Mouse (Mus musculus) liver, adult 2 months (tissue): ENCODE measurements around the gene H2al1d. TPM values are rescaled to one million over a fixed set of nuclear protein-coding genes. Genes with fewer than 3 reads are reported as not detected.
"Not testable (repeated sequence)": the region's sequence is repeated elsewhere in the genome, so short reads cannot be mapped to it uniquely, and the experiment has no call there.

Experiments
- DNase-seq: peaks from one replicate; pipeline ENCODE4 v3.0.0-alpha.2; 2011; ENCODE audit warnings: low read depth, low spot score; ENCODE audit errors: extremely low read depth
- H3K27ac ChIP-seq: fragments of 200-500 bp; replicated peaks from 2 replicates; pipeline ENCODE4 v1.5.1; 2012; ENCODE audit warnings: low read depth, mild to moderate bottlenecking, control low read depth, inconsistent platforms, low read length; ENCODE audit not compliant: insufficient read depth
- H3K27me3 ChIP-seq: fragments of 200-500 bp; 2 replicates; pipeline ENCODE4 v1.6.1; 2012; ENCODE audit warnings: mild to moderate bottlenecking, moderate library complexity, low read length, inconsistent platforms; ENCODE audit not compliant: control insufficient read depth, insufficient read depth
- H3K36me3 ChIP-seq: fragments of 200-500 bp; 2 replicates; pipeline ENCODE4 v1.6.1; 2012; ENCODE audit warnings: low read length, inconsistent platforms; ENCODE audit not compliant: control insufficient read depth, insufficient read depth
- H3K4me1 ChIP-seq: fragments of 200-500 bp; 2 replicates; pipeline ENCODE4 v1.6.1; 2011; ENCODE audit warnings: low read length; ENCODE audit not compliant: control insufficient read depth, insufficient read depth
- H3K4me3 ChIP-seq: fragments of 200-500 bp; 2 replicates; pipeline ENCODE4 v1.5.1; 2011; ENCODE audit warnings: low read depth, mild to moderate bottlenecking, control low read depth, low read length, moderate library complexity; ENCODE audit not compliant: insufficient read depth
- H3K79me2 ChIP-seq: fragments of 200-500 bp; 2 replicates; pipeline ENCODE4 v1.6.1; 2012; ENCODE audit warnings: inconsistent platforms, mild to moderate bottlenecking, low read length, moderate library complexity; ENCODE audit not compliant: control insufficient read depth, insufficient read depth
- H3K9ac ChIP-seq: fragments of 200-500 bp; 2 replicates; pipeline ENCODE4 v1.6.1; 2012; ENCODE audit warnings: low read depth, mild to moderate bottlenecking, control low read depth, inconsistent platforms, low read length
- CTCF ChIP-seq: fragments of 200-500 bp; IDR thresholded peaks from 2 replicates; pipeline ENCODE4 v1.5.1; 2011; ENCODE audit warnings: low read depth, low read length, control low read depth
- POLR2A ChIP-seq: fragments of 200-500 bp; IDR thresholded peaks from 2 replicates; pipeline ENCODE4 v1.6.1; 2011; ENCODE audit warnings: low read length, control low read depth; ENCODE audit not compliant: insufficient read depth; ENCODE audit errors: extremely low read depth
- WGBS: fragments of 180-500 bp; shearing (Covaris S2); methylation state at CpG from one replicate; pipeline ENCODE4 v1.1.7; 2018; 5-methylcytosine and 5-hydroxymethylcytosine counted together
- polyA plus RNA-seq: library from polyadenylated mRNA; depleted of rRNA; stranded (reverse); fragments of >200 nt; gene quantifications from 2 replicates; pipeline ENCODE4 v1.2.3, GENCODE M21; 2012; rRNA removed
- total RNA-seq: library from RNA; depleted of rRNA; stranded (reverse); fragments of >200 nt; gene quantifications from 2 replicates; pipeline ENCODE4 v1.2.3, GENCODE M21; 2014; rRNA removed

The H2al1d gene
- not detected in 2 replicates for total RNA-seq
- not detected in 2 replicates for polyA plus RNA-seq

DNA sequence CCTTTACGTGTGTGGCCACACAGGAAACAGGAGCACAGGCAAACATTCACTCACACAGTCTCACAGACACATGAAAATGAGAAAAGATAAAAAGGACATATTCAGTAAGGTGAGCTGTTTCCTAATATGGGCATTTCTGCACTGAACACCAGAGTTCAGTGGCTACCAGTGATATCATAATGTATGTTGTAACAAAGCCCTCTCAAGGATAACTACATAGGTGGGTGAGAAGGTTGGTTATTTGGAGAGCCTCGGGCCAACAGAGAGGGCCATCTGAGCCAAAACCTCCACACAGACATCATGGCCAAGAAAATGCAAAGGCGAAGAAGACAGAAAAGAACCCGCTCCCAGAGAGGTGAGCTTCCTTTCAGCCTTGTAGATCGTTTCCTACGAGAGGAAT lies at the start of gene H2al1d:
H2al1d (plus strand) TSS at position 301 of the 400 bp plus-strand sequence.
- not testable (repeated sequence) for H3K27me3 ChIP-seq, H3K9ac ChIP-seq, H3K36me3 ChIP-seq, H3K27ac ChIP-seq, H3K4me3 ChIP-seq, H3K79me2 ChIP-seq, H3K4me1 ChIP-seq, DNase-seq
- WGBS: no CpG with 5 or more reads among the region's 6 CpGs

DNA sequence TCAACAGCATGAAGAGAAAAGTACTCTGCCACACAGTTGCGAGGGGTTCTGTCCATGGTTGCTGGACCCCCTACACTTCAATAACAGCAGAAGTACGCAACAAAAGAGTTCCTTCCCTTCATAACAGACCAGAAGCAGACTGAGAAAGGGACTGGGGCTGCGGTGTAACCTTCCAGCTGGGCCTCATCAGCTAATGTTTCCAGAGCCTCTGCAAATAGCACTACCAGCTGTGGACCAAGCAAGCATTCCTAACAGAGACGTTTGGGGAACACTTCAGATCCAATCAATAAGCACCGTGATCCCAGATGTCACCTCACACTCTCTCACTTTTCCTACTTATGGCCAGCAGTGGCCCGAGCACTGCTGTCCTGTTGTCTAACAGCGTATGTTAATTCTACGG lies 43.7 kb upstream of the H2al1d start:
- H3K79me2 ChIP-seq: no peaks in the 10 kb centered on the region
- no peak overlapping the region for H3K9ac ChIP-seq
- H3K36me3 ChIP-seq: no peaks in the 10 kb centered on the region
- H3K4me3 ChIP-seq: no peak overlapping the region
- DNase-seq: no peak
- no peaks in the 10 kb centered on the region for H3K4me1 ChIP-seq
- H3K27ac ChIP-seq: no peak overlapping the region
- 74% methylated on average over 8 of the region's 8 CpGs for WGBS
- H3K27me3 ChIP-seq: no peaks in the 10 kb centered on the region
- TF ChIP-seq POLR2A (no peak), CTCF (no peak)

DNA sequence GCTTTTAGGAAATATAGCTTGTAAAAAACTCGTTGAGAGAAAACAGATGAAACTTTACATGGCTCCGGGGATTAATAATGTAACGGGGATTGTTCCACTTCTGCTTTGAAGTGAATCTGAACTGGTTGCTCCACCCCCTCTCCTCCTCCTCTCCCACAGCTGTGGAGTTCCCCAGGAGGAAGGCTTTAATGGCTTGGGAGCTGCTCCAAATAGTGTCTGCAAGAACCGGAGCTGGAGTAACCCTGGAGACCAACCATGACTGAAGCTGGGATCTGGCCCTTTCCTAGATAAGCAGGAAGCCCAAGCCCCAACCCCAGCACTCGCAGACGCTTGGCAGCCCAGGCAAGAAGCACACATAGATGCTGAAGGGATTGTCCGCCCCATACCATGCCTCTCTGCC lies 40.8 kb upstream of the H2al1d start:
- H3K79me2 ChIP-seq: no peaks in the 10 kb centered on the region
- no peak overlapping the region for H3K4me3 ChIP-seq
- H3K27ac ChIP-seq: no peak overlapping the region
- no peaks in the 10 kb centered on the region for H3K36me3 ChIP-seq
- peak; percentile 3 for DNase-seq
- TF ChIP-seq CTCF (no peak), POLR2A (no peak)
- 80% methylated on average over 7 of the region's 7 CpGs for WGBS
- no peaks in the 10 kb centered on the region for H3K4me1 ChIP-seq
- H3K9ac ChIP-seq: no peak overlapping the region
- H3K27me3 ChIP-seq: no peaks in the 10 kb centered on the region

DNA sequence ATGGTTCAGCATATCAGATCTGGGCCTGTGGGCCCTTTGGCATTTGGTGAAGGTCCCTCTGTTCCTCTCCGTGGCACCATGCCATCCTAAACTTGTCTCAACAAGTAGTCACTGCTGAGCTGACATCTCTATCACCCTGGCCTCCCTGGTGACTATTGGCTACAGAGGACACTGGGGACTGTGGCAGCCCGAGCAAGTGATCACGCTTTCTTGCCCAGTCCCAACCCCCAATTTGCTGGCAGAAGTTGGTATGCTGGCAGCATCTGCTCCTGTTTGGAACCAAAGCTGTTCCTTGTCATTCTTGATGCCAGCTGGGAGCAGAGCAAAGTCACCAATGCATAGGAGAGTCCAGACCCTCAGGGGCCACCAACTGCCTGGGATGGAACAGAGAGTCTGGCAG lies 39.5 kb upstream of the H2al1d start:
- Histone ChIP-seq H3K27ac (no peak overlapping the region), H3K4me1 (no peaks in the 10 kb centered on the region), H3K36me3 (no peaks in the 10 kb centered on the region), H3K79me2 (no peaks in the 10 kb centered on the region), H3K9ac (no peak overlapping the region), H3K4me3 (no peak overlapping the region), H3K27me3 (no peaks in the 10 kb centered on the region)
- 59% methylated on average over 3 of the region's 3 CpGs for WGBS
- DNase-seq: peak; percentile 9
- TF ChIP-seq POLR2A (no peak), CTCF (no peak)

DNA sequence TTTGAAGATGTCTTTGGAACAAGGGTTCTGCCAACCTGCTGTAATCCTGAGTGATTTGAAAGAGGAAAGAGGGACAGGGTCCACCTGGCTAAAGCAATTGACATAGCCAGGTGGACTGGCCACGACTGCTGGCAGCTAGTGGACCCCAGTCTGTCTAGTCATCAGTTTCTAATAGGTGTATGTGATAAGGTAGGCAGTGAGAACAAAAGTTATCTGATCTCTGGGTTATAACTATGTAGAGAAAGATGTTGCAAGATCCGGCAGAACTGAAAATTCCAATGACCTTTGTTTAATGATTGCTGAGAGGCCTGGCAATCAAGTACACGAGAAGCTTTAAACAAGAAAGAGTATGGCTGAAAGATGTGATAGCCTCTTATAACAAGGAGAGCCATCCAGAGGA lies 35.4 kb upstream of the H2al1d start:
- TF ChIP-seq CTCF (no peak), POLR2A (no peak)
- Histone ChIP-seq H3K9ac (no peak overlapping the region), H3K4me1 (no peaks in the 10 kb centered on the region), H3K27me3 (no peaks in the 10 kb centered on the region), H3K79me2 (no peaks in the 10 kb centered on the region), H3K4me3 (no peak overlapping the region), H3K36me3 (no peaks in the 10 kb centered on the region), H3K27ac (no peak overlapping the region)
- peak; percentile 69 for DNase-seq
- 19% methylated on average over 3 of the region's 3 CpGs for WGBS

DNA sequence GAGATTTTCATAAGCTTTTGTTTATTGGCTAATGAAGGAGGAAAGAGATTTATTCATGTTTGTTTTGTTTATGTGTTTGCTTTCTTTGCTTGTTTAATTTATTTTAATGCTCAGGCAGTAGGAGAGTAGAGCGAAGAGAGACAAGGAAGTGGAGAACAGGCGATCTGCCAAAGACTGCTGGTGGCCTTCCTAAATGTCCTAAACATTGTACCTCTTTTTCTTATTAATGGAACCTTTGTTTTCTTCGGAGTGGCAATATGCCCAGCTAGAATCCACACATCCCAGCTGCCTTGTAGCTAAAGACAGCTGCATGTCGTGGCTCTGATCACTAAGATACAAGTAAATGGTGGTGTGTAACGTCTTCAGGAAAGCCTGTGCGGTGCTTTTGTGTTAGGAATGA lies 31.5 kb upstream of the H2al1d start:
- no peak for TF ChIP-seq POLR2A
- no peak for TF ChIP-seq CTCF
- Histone ChIP-seq H3K79me2 (no peaks in the 10 kb centered on the region), H3K4me1 (no peaks in the 10 kb centered on the region), H3K4me3 (no peak overlapping the region), H3K9ac (no peak overlapping the region), H3K36me3 (no peaks in the 10 kb centered on the region), H3K27ac (no peak overlapping the region), H3K27me3 (no peaks in the 10 kb centered on the region)
- DNase-seq: no peak
- WGBS: 88% methylated on average over 6 of the region's 6 CpGs
